Mouse (Mus musculus): ENCODE data around the gene Cacnb3. TPM values are rescaled to one million over a fixed set of nuclear protein-coding genes. Genes with fewer than 3 reads are reported as not detected.

The Cacnb3 gene
- total RNA-seq, 1 experiment, result 32.0 TPM

DNA sequence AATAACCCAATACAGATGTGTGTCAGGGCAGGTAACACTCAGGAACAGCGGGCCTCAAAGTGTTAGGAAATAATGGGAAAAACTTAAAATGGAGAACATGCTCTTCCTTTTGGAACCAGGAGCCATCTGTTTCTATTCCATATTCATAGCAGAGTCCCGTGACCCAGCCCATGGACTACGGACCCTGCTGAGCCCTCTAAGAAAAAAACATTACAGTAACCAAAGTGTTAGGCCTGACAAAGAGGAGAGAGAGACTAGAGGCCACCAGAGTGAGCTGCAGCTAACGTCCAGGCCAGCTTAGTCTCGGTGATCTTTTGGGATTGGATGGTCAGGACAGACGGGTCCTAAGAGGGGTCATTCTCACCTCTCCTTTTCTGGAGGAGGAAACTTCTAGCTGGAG is 15.7 kb upstream of the Cacnb3 start:
- TF ChIP-seq ZC3H11A (IDR thresholded peaks at IDR 0.05; ENCODE audit: borderline replicate concordance, low read depth, low read length), result no peak
- no peak for TF ChIP-seq ZNF384 (IDR thresholded peaks at IDR 0.05; ENCODE audit: low read depth, low read length)
- TF ChIP-seq CHD2 (IDR thresholded peaks at IDR 0.05; ENCODE audit: low read depth, low read length), result no peak
- Histone ChIP-seq H3K36me3 (ENCODE audit: control insufficient read depth, insufficient read depth, low read length, poor library complexity, severe bottlenecking) (no peaks in the 10 kb centered on the region), H3K4me1 (ENCODE audit: control insufficient read depth in 2 of 2, insufficient read depth in 2 of 2, low read length in 2 of 2, poor library complexity in 1 of 2) (peaks cover 0 to 5% of the 10 kb centered on the region in 2 experiments; a peak in 1 of 4 replicates), H3K9me3 (ENCODE audit: control insufficient read depth, insufficient read depth, low read depth, low read length) (no peaks in the 10 kb centered on the region), H3K9ac (ENCODE audit: insufficient read depth, low read depth, low read length, poor library complexity, severe bottlenecking) (no peak overlapping the region), H3K4me3 (ENCODE audit: insufficient read depth in 1 of 2, low read depth in 1 of 2, low read length in 2 of 2, poor library complexity in 1 of 2, severe bottlenecking in 1 of 2) (no peak overlapping the region), H3K27ac (ENCODE audit: insufficient read depth, low read depth, low read length, poor library complexity, severe bottlenecking) (no peak overlapping the region)
- no peak for DNase-seq (ENCODE audit: low read depth, low spot score)
- in situ Hi-C loops (cut with MboI; ENCODE audit: low sequenced_read_pairs in 2 of 2, unreplicated experiment in 2 of 2), result loop anchor here in 1 of 2 experiments (5.0 kb wide), 1 partner anchor 38 kb away; no protein-coding TSS in a partner anchor

- Histone ChIP-seq H3K27ac (ENCODE audit: insufficient read depth, low read depth, low read length, poor library complexity, severe bottlenecking) (no peak overlapping the region), H3K4me1 (ENCODE audit: control insufficient read depth in 2 of 2, insufficient read depth in 2 of 2, low read length in 2 of 2, poor library complexity in 1 of 2) (peaks cover 0 to 3% of the 10 kb centered on the region in 2 experiments; a peak in 1 of 4 replicates), H3K9me3 (ENCODE audit: control insufficient read depth, insufficient read depth, low read depth, low read length) (no peaks in the 10 kb centered on the region), H3K4me3 (ENCODE audit: insufficient read depth in 1 of 2, low read depth in 1 of 2, low read length in 2 of 2, poor library complexity in 1 of 2, severe bottlenecking in 1 of 2) (no peak overlapping the region), H3K9ac (ENCODE audit: insufficient read depth, low read depth, low read length, poor library complexity, severe bottlenecking) (no peak overlapping the region), H3K36me3 (ENCODE audit: control insufficient read depth, insufficient read depth, low read length, poor library complexity, severe bottlenecking) (no peaks in the 10 kb centered on the region)
- no peak for DNase-seq (ENCODE audit: low read depth, low spot score)
- in situ Hi-C loops (cut with MboI; ENCODE audit: low sequenced_read_pairs in 2 of 2, unreplicated experiment in 2 of 2), result loop anchor here in 1 of 2 experiments (5.0 kb wide), 1 partner anchor 38 kb away; no protein-coding TSS in a partner anchor
- TF ChIP-seq CHD2 (IDR thresholded peaks at IDR 0.05; ENCODE audit: low read depth, low read length) (no peak), HCFC1 (IDR thresholded peaks at IDR 0.05; ENCODE audit: borderline replicate concordance, insufficient read depth, low read length) (no peak), ZC3H11A (IDR thresholded peaks at IDR 0.05; ENCODE audit: borderline replicate concordance, low read depth, low read length) (no peak), ZNF384 (IDR thresholded peaks at IDR 0.05; ENCODE audit: low read depth, low read length) (no peak), MAFK (IDR thresholded peaks at IDR 0.05; ENCODE audit: insufficient read depth, low read depth, low read length) (no peak)
Observed at GRCm38 (mm10) chr15:98615751-98616150, 14.9 kb upstream of the Cacnb3 start.

DNA sequence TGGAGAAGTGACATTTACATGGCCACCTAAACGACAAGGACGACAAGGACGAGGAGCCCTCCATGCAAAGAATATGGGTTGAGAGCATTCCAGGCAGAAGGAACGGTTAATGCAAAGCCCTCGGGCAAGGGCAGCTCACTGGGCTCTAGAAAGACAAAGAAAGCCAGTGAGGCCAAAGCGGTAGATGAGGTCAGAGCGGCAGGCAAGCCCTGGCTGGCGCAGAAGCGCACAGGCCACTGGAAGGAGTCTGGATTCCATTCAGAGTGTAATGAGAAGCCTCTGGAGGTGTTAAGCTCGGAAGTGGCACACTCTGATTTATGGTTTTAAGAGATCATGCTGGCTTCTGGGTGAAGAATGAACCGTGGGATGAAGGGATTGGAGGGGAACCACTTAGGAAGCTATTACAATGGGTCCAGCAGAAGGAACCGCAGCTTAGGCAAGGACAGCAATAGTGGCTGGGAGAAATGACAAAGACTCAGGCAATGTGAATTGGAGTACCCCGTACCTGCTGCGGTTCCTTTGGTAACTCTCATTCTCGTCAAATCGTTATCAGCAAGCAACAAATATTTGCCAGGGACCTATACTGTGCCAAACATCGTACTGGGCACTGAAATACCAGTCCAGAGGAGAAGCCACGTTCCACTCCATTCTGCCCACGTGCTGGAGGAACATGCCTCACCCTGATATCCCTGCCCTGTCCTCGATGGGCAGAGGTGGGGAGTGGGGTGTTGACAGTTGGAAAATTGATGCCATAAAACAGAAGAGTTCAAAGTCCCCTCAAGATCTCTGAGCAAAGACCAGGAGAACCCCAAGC is 14.1 kb upstream of the Cacnb3 start:
- TF ChIP-seq CHD2 (IDR thresholded peaks at IDR 0.05; ENCODE audit: low read depth, low read length) (no peak), ZNF384 (IDR thresholded peaks at IDR 0.05; ENCODE audit: low read depth, low read length) (no peak), HCFC1 (IDR thresholded peaks at IDR 0.05; ENCODE audit: borderline replicate concordance, insufficient read depth, low read length) (no peak), MAFK (IDR thresholded peaks at IDR 0.05; ENCODE audit: insufficient read depth, low read depth, low read length) (no peak), ZC3H11A (IDR thresholded peaks at IDR 0.05; ENCODE audit: borderline replicate concordance, low read depth, low read length) (no peak)
- H3K27ac ChIP-seq (ENCODE audit: insufficient read depth, low read depth, low read length, poor library complexity, severe bottlenecking), result no peak overlapping the region
- no peak overlapping the region for H3K4me3 ChIP-seq (ENCODE audit: insufficient read depth in 1 of 2, low read depth in 1 of 2, low read length in 2 of 2, poor library complexity in 1 of 2, severe bottlenecking in 1 of 2)
- DNase-seq (ENCODE audit: low read depth, low spot score), result no peak
- no peak overlapping the region for H3K9ac ChIP-seq (ENCODE audit: insufficient read depth, low read depth, low read length, poor library complexity, severe bottlenecking)
- in situ Hi-C loops (cut with MboI; ENCODE audit: low sequenced_read_pairs in 2 of 2, unreplicated experiment in 2 of 2), result loop anchor here in 1 of 2 experiments (5.0 kb wide), 1 partner anchor 39 kb away; no protein-coding TSS in a partner anchor
- no peaks in the 10 kb centered on the region for H3K9me3 ChIP-seq (ENCODE audit: control insufficient read depth, insufficient read depth, low read depth, low read length)
- no peaks in the 10 kb centered on the region for H3K36me3 ChIP-seq (ENCODE audit: control insufficient read depth, insufficient read depth, low read length, poor library complexity, severe bottlenecking)
- H3K4me1 ChIP-seq (ENCODE audit: control insufficient read depth in 2 of 2, insufficient read depth in 2 of 2, low read length in 2 of 2, poor library complexity in 1 of 2), result peaks cover 0 to 5% of the 10 kb centered on the region in 2 experiments; a peak in 1 of 4 replicates

GRCm38 (mm10) chr15:98617176-98617537 is 13.5 kb upstream of the Cacnb3 start:
- TF ChIP-seq ZC3H11A (IDR thresholded peaks at IDR 0.05; ENCODE audit: borderline replicate concordance, low read depth, low read length) (peak; percentile 67; the same call in 1 of the 2 replicates), ZNF384 (IDR thresholded peaks at IDR 0.05; ENCODE audit: low read depth, low read length) (0 out of 2 replicates have a peak, but pooled peaks have one; percentile 34), MAFK (IDR thresholded peaks at IDR 0.05; ENCODE audit: insufficient read depth, low read depth, low read length) (no peak), CHD2 (IDR thresholded peaks at IDR 0.05; ENCODE audit: low read depth, low read length) (peak; percentile 85), HCFC1 (IDR thresholded peaks at IDR 0.05; ENCODE audit: borderline replicate concordance, insufficient read depth, low read length) (no peak; the same call in 1 of the 2 replicates)
- Histone ChIP-seq H3K27ac (ENCODE audit: insufficient read depth, low read depth, low read length, poor library complexity, severe bottlenecking) (no peak overlapping the region), H3K36me3 (ENCODE audit: control insufficient read depth, insufficient read depth, low read length, poor library complexity, severe bottlenecking) (no peaks in the 10 kb centered on the region), H3K9me3 (ENCODE audit: control insufficient read depth, insufficient read depth, low read depth, low read length) (no peaks in the 10 kb centered on the region), H3K4me1 (ENCODE audit: control insufficient read depth in 2 of 2, insufficient read depth in 2 of 2, low read length in 2 of 2, poor library complexity in 1 of 2) (peaks cover 0 to 8% of the 10 kb centered on the region in 2 experiments; a peak in 3 of 4 replicates), H3K4me3 (ENCODE audit: insufficient read depth in 1 of 2, low read depth in 1 of 2, low read length in 2 of 2, poor library complexity in 1 of 2, severe bottlenecking in 1 of 2) (no peak overlapping the region), H3K9ac (ENCODE audit: insufficient read depth, low read depth, low read length, poor library complexity, severe bottlenecking) (0 out of 2 replicates have a peak overlapping the region, but pooled peaks have one; percentile 30)
- peak; percentile 86 for DNase-seq (ENCODE audit: low read depth, low spot score)
- in situ Hi-C loops (cut with MboI; ENCODE audit: low sequenced_read_pairs in 2 of 2, unreplicated experiment in 2 of 2), result loop anchor here in 1 of 2 experiments (5.0 kb wide), 1 partner anchor 40 kb away; no protein-coding TSS in a partner anchor

Data from ES-E14 (cell line).